Mouse (Mus musculus) testis, adult 2 months (tissue): ENCODE results near the gene Map2k6.

Experiments used
- CTCF ChIP-seq: fragments of 200-500 bp; IDR thresholded peaks from 2 replicates; pipeline ENCODE4 v1.5.1; 2012; ENCODE audit warnings: low read depth, mild to moderate bottlenecking, inconsistent platforms, low read length, moderate library complexity; ENCODE audit not compliant: control insufficient read depth, insufficient read depth, insufficient replicate concordance
- POLR2A ChIP-seq: fragments of 200-500 bp; IDR thresholded peaks from 2 replicates; pipeline ENCODE4 v1.6.1; 2012; ENCODE audit warnings: low read depth, mild to moderate bottlenecking, inconsistent platforms, low read length, moderate library complexity; ENCODE audit not compliant: control insufficient read depth

- TF ChIP-seq POLR2A = no peak
- no peak; the same call in 1 of the 2 replicates for TF ChIP-seq CTCF
These were observed 99.8 kb downstream of the Map2k6 start for GRCm38 (mm10) chr11:110498651-110499213.
